Mouse (Mus musculus) left cerebral cortex, postnatal 25 days (tissue): ENCODE results near the gene Tcaf1. TPM values are rescaled to one million over a fixed set of nuclear protein-coding genes. Genes with fewer than 3 reads are reported as not detected.

Experiments used
- DNase-seq, 2 experiments: peaks; one replicate each; pipeline ENCODE4 v3.0.0; 2022; ENCODE audit warnings: low spot score in 2 of 2, mixed read lengths in 1 of 2
- intact Hi-C: fragments of 180-260 bp; cut with DNase I; formaldehyde crosslinking; loops from one replicate; pipeline ENCODE4 v1.15.1; 2025
- total RNA-seq, 2 experiments: library from RNA; stranded (reverse); gene quantifications; 2 replicates each; pipeline ENCODE4 v1.2.3; 2021

The Tcaf1 gene
- 100 to 1,000 TPM; 235 to 236 TPM for total RNA-seq

- peak; percentile 88 to 97 for DNase-seq
- intact Hi-C loops, result loop anchor here (2.0 kb wide), 1 partner anchor 17 kb away; no protein-coding TSS in a partner anchor
These were observed at the start of gene Tcaf1 for GRCm38 (mm10) chr6:42709291-42710211. TSS of gene Tcaf1 (minus strand) at chr6:42710088.

GRCm38 (mm10) chr6:42756104-42756503 lies 46.2 kb upstream of the Tcaf1 start, which contains the start of gene Olfr38:
TSS of gene Olfr38 (plus strand) at chr6:42756404.
- no peak for DNase-seq
- intact Hi-C loops, result no loop called here

DNA sequence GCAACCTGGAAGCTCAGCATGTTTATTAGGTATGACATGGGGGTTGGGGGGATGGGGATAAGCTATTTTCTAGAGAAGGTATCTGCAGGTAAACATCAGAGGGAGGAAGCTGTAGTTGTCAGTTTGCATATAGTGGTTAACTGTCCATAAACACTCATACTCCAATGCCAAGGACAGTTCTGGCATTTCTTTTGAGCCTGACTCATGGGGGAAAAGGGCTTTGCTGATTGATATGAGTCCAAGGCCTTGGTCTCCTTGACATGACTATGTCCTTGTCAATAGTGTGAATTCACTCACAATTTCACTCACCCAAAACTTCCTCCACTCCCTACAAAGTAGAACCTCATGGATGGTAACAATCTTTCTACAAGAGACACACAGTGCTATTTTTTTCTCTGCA lies 38.0 kb upstream of the Tcaf1 start:
- intact Hi-C loops, result no loop called here
- DNase-seq, result no peak

- peak in 1 of 2 experiments; percentile 27 for DNase-seq
- intact Hi-C loops, result no loop called here
These were observed 32.4 kb upstream of the Tcaf1 start for GRCm38 (mm10) chr6:42742303-42742702.

DNA sequence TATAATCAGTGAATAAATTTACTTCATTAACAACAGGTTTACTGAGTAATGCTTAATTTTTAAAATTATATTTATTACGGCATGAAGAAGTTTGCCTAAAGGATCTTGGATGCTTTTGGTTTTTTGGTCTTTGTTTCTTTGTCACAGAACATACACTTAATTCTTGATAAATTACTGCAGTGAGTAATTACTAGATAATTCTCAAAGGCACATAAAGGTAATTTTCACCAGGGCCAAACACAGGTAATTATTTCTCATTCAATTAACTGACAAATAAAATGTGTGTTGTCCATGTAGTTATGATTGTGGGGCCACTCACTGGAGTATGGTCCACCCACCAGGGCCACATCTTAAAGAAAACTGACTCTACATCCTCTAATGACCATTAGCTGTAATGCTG lies 29.2 kb upstream of the Tcaf1 start, which contains the start of gene Olfr453:
Gene Olfr453, plus strand, starts transcription at position 301 of the 400 bp plus-strand sequence.
- intact Hi-C loops, result no loop called here

DNA sequence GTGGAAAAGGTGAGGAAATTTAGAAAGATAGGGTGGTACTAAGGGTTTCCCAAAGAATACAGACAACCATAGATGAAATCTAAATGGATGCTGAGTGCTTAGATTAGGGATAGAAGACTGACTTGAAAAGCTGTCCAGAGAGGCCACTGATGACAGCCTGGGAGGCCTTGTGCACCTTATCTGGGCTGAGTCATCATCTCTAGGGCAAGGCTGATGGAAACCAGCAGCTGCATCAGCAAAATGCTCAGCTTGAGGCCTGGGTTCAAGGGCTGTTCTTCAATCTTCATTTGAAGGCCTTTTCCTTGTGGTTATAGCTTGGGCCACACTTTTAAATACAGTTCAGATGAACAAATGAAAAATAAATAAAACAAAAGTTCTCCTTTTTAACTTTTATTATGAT lies 8.1 kb upstream of the Tcaf1 start:
- DNase-seq, result no peak
- intact Hi-C loops, result no loop called here

More for the DNA sequence above, 29.2 kb upstream of the Tcaf1 start, which contains the start of gene Olfr453:
- no peak for DNase-seq

- intact Hi-C loops, result no loop called here
These were observed 4.8 kb upstream of the Tcaf1 start for GRCm38 (mm10) chr6:42714668-42715067.

GRCm38 (mm10) chr6:42692517-42693190 lies 17.2 kb downstream of the Tcaf1 start:
- peak; percentile 83 to 94 for DNase-seq
- intact Hi-C loops, result loop anchor here (2.0 kb wide), 1 partner anchor 16 kb away; no protein-coding TSS in a partner anchor

More at GRCm38 (mm10) chr6:42714668-42715067, 4.8 kb upstream of the Tcaf1 start:
- DNase-seq, result no peak

GRCm38 (mm10) chr6:42692154-42692516 lies 17.8 kb downstream of the Tcaf1 start:
- peak; percentile 65 to 83 for DNase-seq
- intact Hi-C loops, result loop anchor here (2.0 kb wide), 1 partner anchor 17 kb away; no protein-coding TSS in a partner anchor

DNA sequence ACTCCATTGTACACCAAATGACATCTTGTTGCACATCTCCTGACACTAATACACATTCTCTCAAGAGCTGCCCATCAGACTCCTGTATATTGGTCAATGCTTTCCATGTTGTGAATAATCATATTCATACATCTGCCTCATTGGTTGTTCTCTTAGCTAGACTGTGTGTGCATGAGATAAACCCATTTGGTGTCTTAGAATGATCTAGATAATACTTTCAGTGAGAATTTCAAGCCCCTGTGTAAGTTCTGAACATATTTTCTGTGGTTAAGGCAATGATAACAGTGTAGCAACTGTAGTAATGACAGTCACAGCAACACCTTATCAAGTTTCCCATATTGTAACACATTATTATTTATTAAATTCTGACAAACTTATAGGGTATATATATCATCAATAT lies 20.1 kb downstream of the Tcaf1 start:
- intact Hi-C loops, result no loop called here
- DNase-seq, result no peak

GRCm38 (mm10) chr6:42687907-42688306 lies 22.0 kb downstream of the Tcaf1 start:
- DNase-seq, result no peak
- intact Hi-C loops, result no loop called here

DNA sequence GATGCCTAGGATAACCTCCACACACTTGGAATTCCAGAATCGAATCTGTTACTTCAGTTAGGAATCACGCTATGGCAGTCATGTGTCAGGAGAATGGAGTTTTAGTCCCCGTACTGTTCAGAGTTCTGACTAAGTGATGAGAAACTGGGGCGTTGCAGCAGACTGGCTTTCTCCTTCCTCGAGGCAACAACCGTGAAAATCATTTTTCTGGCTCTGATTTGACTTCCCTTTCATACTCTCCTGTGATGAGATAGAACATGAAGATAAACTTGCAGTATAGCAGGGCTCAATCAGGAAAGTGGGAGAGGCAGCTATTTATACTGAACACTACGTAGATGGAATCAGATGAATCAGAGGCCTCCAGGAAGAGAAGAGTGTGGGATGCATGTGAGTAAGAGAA lies 29.8 kb downstream of the Tcaf1 start:
- intact Hi-C loops, result no loop called here

DNA sequence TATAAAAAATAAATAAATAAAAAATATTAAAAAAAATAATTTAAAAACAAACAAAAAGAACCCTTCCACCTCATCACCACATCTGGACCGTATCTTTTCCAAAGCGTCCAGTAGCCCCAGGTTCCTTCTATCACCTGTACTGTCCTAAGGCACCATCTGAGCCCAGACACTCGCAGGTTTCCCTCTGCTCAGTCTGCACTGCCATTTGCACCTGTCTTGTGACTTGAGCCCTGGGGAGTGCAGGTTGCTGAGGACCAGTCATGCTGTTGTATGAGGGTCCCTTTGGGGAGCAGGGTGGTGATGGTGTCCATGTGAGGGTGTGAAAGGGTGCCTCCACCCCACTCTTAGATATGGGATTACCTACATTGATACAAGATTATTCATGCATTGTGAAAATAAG lies 33.9 kb downstream of the Tcaf1 start:
- intact Hi-C loops, result no loop called here
- no peak for DNase-seq

More for the DNA sequence above, 29.8 kb downstream of the Tcaf1 start:
- DNase-seq, result peak in 1 of 2 experiments; percentile 81

DNA sequence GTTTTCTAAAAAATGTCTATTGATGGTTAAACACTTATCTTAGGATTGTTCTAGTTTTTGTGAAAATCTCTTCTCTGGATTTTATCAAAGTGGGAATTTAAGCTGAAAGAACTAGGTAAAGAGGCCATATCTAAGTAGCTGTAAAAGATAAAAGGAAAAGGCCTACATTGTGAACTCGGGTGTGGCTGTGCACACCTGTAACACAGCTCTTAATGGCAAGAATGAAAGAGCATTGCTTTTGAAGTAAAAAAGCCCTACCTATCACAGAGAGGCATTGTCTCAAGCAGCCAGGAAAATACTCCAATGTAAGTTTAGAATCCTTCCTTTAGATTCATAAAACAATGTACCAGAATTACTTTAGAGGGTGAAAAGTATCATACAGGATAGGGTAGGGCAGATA lies 38.1 kb downstream of the Tcaf1 start:
- DNase-seq, result no peak
- intact Hi-C loops, result no loop called here

- intact Hi-C loops, result no loop called here
These were observed 42.2 kb downstream of the Tcaf1 start for GRCm38 (mm10) chr6:42667722-42668121.

GRCm38 (mm10) chr6:42661739-42662138 lies 48.1 kb downstream of the Tcaf1 start:
- DNase-seq, result peak in 1 of 2 experiments; percentile 36
- intact Hi-C loops, result no loop called here

More at GRCm38 (mm10) chr6:42667722-42668121, 42.2 kb downstream of the Tcaf1 start:
- DNase-seq, result no peak

- peak; percentile 35 to 38 for DNase-seq
- intact Hi-C loops, result no loop called here
These were observed 64.9 kb downstream of the Tcaf1 start, which contains the start of gene Tcaf2 for GRCm38 (mm10) chr6:42644912-42645549. TSS of gene Tcaf2 (minus strand) at chr6:42645254.

DNA sequence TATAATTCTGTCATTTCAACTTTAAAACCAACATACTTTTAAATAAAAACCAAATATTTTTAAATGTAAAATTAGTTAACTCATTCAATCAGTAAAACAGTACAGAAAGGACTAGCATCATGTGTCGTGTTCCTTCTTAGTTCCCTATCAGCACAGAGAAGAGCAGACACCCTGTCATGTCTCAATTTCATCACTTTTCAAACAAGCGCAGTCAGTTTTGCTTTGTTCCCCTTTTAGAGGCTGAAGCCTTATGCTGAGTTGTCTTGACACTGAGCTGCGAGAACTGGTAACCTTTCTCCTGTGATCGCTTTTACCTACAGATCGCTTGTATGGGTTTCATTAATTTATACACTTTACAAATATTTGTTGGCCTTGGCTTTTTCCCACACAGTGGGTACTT lies 75.5 kb downstream of the Tcaf1 start:
- no peak for DNase-seq
- intact Hi-C loops, result loop anchor here (10.0 kb wide), 1 partner anchor 660 kb away; no protein-coding TSS in a partner anchor

GRCm38 (mm10) chr6:42631395-42631794 lies 78.5 kb downstream of the Tcaf1 start:
- no peak for DNase-seq
- intact Hi-C loops, result loop anchor here (10.0 kb wide), 1 partner anchor 663 kb away; no protein-coding TSS in a partner anchor
